Mouse (Mus musculus) frontal cortex, adult 2 months (tissue): ENCODE results near the gene Dtx3. TPM values are rescaled to one million over a fixed set of nuclear protein-coding genes. Genes with fewer than 3 reads are reported as not detected.

Experiments used
- DNase-seq, 2 experiments: peaks; one replicate each; pipeline ENCODE4 v3.0.0; 2022; ENCODE audit warnings: low spot score in 1 of 2; ENCODE audit errors: extremely low spot score in 1 of 2
- polyA plus RNA-seq: library from polyadenylated mRNA; depleted of rRNA; stranded (reverse); fragments of >200 nt; gene quantifications from 2 replicates; pipeline ENCODE4 v1.2.3, GENCODE M21; 2012; rRNA removed

The Dtx3 gene
- polyA plus RNA-seq, 1 experiment: 413 TPM

- DNase-seq: no peak
Observed at GRCm38 (mm10) chr10:127144536-127144935, 51.0 kb downstream of the Dtx3 start.

DNA sequence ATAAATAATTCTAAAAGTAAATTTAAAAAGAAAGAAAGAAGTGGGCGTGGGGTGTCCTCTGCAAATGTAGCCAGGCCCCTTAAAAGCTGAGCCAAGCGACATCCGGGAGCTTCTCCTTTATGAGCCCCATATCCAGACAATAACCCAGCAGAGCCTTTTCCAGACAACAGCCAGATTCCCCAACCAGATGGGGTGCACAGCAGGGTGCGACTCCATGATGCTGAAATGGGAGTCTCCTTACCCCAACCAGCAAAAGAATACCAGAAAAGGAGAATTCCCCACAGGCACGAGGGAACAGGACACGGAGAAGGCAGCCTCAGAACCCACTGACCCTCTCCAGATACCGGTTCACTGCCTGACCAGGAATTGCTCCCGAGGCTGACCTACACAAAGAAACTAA lies 52.3 kb downstream of the Dtx3 start:
- DNase-seq: no peak

DNA sequence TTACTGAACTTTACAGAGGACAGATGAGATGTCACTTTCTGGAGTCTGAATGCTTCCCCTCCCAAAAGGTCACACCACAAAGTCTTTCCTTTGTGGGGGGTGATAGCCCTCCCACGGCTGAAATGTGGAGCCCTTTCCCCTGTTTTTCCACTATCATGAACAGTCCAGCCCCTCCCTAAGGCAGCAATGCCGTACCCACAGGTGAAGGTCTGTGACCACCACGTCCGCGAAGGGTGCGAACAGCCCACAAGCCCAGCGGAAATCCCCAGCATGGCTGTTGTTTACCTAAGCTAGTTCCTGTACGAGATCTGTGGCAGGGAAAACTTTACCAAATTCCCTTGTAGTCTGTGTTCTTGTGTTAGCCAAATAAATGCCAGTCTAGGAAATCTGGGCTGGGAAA lies 54.0 kb downstream of the Dtx3 start:
- no peak for DNase-seq

DNA sequence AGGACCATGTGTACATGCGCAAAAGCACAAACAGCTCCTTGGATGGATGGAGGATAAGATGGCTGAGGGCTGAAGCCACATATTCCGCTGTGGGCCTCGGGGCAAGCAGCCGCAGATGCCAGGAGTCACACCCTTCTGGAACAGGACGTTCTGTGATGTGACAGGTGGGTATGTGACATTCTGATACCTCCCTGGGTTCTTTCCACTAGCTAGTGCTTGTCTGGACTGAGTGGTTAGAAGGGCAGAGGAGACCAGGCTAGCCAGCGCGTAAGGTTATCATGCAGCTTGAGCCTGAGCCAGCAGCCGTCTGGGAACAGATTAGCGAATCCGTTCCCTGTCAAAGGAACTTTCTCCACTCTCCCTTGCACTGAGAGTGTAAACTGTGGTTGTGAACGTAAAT lies 54.6 kb downstream of the Dtx3 start:
- DNase-seq: no peak

Other genes starting within 250 kb of the Dtx3 start
- 78.3 and 79.7 TPM in 2 replicates for gene Ctdsp2, start 217.0 kb downstream of the Dtx3 start, polyA plus RNA-seq
- gene Avil, start 195.0 kb downstream of the Dtx3 start, polyA plus RNA-seq: 0.14 and 0.25 TPM in 2 replicates
- 31.8 and 35.2 TPM in 2 replicates for gene Tsfm, start 164.9 kb downstream of the Dtx3 start, polyA plus RNA-seq
- 13.9 and 14.0 TPM in 2 replicates for gene Mettl1, start 154.3 kb downstream of the Dtx3 start, polyA plus RNA-seq
- gene Eef1akmt3, start 154.2 kb downstream of the Dtx3 start, polyA plus RNA-seq: 0.18 and 0.27 TPM in 2 replicates
- 0.70 and 1.0 TPM in 2 replicates for gene Cyp27b1, start 147.5 kb downstream of the Dtx3 start, polyA plus RNA-seq
- 13.2 and 14.4 TPM in 2 replicates for gene March9, start 135.5 kb downstream of the Dtx3 start, polyA plus RNA-seq
- 154 and 167 TPM in 2 replicates for gene Cdk4, start 132.2 kb downstream of the Dtx3 start, polyA plus RNA-seq
- gene Tspan31, start 125.5 kb downstream of the Dtx3 start, polyA plus RNA-seq: 89.9 and 91.7 TPM in 2 replicates
- 450 and 465 TPM in 2 replicates for gene Agap2, start 120.4 kb downstream of the Dtx3 start, polyA plus RNA-seq
- 106 and 108 TPM in 2 replicates for gene Os9, start 74.6 kb downstream of the Dtx3 start, polyA plus RNA-seq
- 112 and 132 TPM in 2 replicates for gene B4galnt1, start 30.5 kb downstream of the Dtx3 start, polyA plus RNA-seq
- gene Slc26a10, start 15.1 kb downstream of the Dtx3 start, polyA plus RNA-seq: 5.5 and 6.6 TPM in 2 replicates
- 184 and 198 TPM in 2 replicates for gene Arhgef25, start 5.6 kb downstream of the Dtx3 start, polyA plus RNA-seq
- 97.3 and 97.4 TPM in 2 replicates for gene Pip4k2c, start 15.9 kb upstream of the Dtx3 start, polyA plus RNA-seq
- 795 and 907 TPM in 2 replicates for gene Kif5a, start 67.6 kb upstream of the Dtx3 start, polyA plus RNA-seq
- gene Dctn2, start 70.6 kb upstream of the Dtx3 start, polyA plus RNA-seq: 285 and 313 TPM in 2 replicates
- gene Mbd6, start 93.3 kb upstream of the Dtx3 start, polyA plus RNA-seq: 50.0 and 51.5 TPM in 2 replicates
- gene Mars, start 116.1 kb upstream of the Dtx3 start, polyA plus RNA-seq: 63.1 and 81.8 TPM in 2 replicates
- gene Arhgap9, start 126.2 kb upstream of the Dtx3 start, polyA plus RNA-seq: 1.1 and 1.3 TPM in 2 replicates
- 2.0 and 3.2 TPM in 2 replicates for gene Gli1, start 146.2 kb upstream of the Dtx3 start, polyA plus RNA-seq
- 0.10 and 0.13 TPM in 2 replicates for gene Inhbe, start 158.7 kb upstream of the Dtx3 start, polyA plus RNA-seq
- gene Inhbc, start 174.7 kb upstream of the Dtx3 start, polyA plus RNA-seq: not detected in 2 replicates
- 179 and 210 TPM in 2 replicates for gene R3hdm2, start 184.6 kb upstream of the Dtx3 start, polyA plus RNA-seq